Comparison of ENCODE assay signal across 20 mouse cellular contexts in genomic region chr14:47857731-47858556, GRCm38 (mm10).
DNase-seq lines count a peak whose midpoint lies in the region; ATAC-seq and TF ChIP-seq lines count a peak whose summit lies in the region.
"Had no signal": no experiment of that assay in that cellular context is flagged by ENCODE, and none has a peak within 500 bp of the region (broad histone marks: within the 10 kb centered on the region; RNA-seq: fewer than 3 reads in every experiment).

No protein-coding gene starts in this region.

- H3K27ac ChIP-seq in CH12.LX (ENCODE audit: insufficient read depth, low read depth): no peak overlapping the region
- H3K27ac ChIP-seq: hindbrain, embryonic 12.5 days; intestine, embryonic 15.5 days; layer of hippocampus, adult 2 months; left cerebral cortex, adult 2 months; liver, embryonic 15.5 days; midbrain, embryonic 10.5 days; neural tube, embryonic 12.5 days had no signal

- H3K4me3 ChIP-seq in CH12.LX (replicated peaks in 1 of 3; ENCODE audit: low read depth in 2 of 3, low read length in 2 of 3, poor library complexity in 1 of 3): no peak overlapping the region
- H3K4me3 ChIP-seq: hindbrain, embryonic 12.5 days; intestine, embryonic 15.5 days; layer of hippocampus, adult 2 months; left cerebral cortex, adult 2 months; liver, embryonic 15.5 days; midbrain, embryonic 10.5 days; neural tube, embryonic 12.5 days had no signal

- peak; percentile 49 for ATAC-seq in megakaryocyte, adult 5-6 weeks (ENCODE audit: poor library complexity, severe bottlenecking)
- ATAC-seq: activated CD4-positive, CD25-positive, alpha-beta regulatory T cell, adult 4 months; intestine, embryonic 15.5 days had no signal

- in situ Hi-C loops in CH12.LX (cut with MboI; ENCODE audit: low pct_ligation_motif_present, low pct_unique_long_range_greater_than_20kb, low sequenced_read_pairs): no loop called here

- dilution Hi-C loops in CH12.LX (cut with MboI; ENCODE audit: extremely low pct_ligation_motif_present, extremely low pct_unique_long_range_greater_than_20kb, low sequenced_read_pairs): no loop called here

- H3K4me2 ChIP-seq in CH12.LX (ENCODE audit: insufficient read depth, low read depth, poor library complexity, severe bottlenecking): no peak overlapping the region
- H3K4me2 ChIP-seq: hindbrain, embryonic 12.5 days; intestine, embryonic 15.5 days; liver, embryonic 15.5 days; neural tube, embryonic 12.5 days had no signal

- TF ChIP-seq RAD21 in CH12.LX (IDR thresholded peaks at IDR 0.05; ENCODE audit: low read depth, low read length): no peak

- TF ChIP-seq EP300 in CH12.LX (IDR thresholded peaks at IDR 0.05; ENCODE audit: low read length): no peak

- TF ChIP-seq POLR2A in CH12.LX (IDR thresholded peaks at IDR 0.05; ENCODE audit: low read depth, low read length): no peak

- peak; percentile 17 to 37 for DNase-seq in kidney, postnatal 4 days
- no peak for DNase-seq in kidney, adult 18-20 months
- peak; percentile 22 for DNase-seq in CH12.LX (ENCODE audit: extremely low read depth)
- peak; percentile 23 for DNase-seq in ES-CJ7 (ENCODE audit: low read depth, low spot score)
- no peak for DNase-seq in cerebellum, postnatal 10 days
- DNase-seq in urinary bladder, postnatal 25 days (ENCODE audit: low spot score): no peak
- DNase-seq: adrenal gland, postnatal 25 days; cerebellum, adult 8-10 months; gastrocnemius, postnatal 10 days; lung, postnatal 14 days; right cerebral cortex, postnatal 14 days had no signal

- peaks cover 1% of the 10 kb centered on the region for H3K9me3 ChIP-seq in CH12.LX (replicated peaks; ENCODE audit: low read length)
- H3K9me3 ChIP-seq: intestine, embryonic 15.5 days; liver, embryonic 15.5 days; midbrain, embryonic 10.5 days; neural tube, embryonic 12.5 days had no signal

- H3K27me3 ChIP-seq in CH12.LX (replicated peaks): no peaks in the 10 kb centered on the region
- H3K27me3 ChIP-seq: hindbrain, embryonic 12.5 days; intestine, embryonic 15.5 days; liver, embryonic 15.5 days; neural tube, embryonic 12.5 days had no signal

- H3K9ac ChIP-seq in CH12.LX (ENCODE audit: insufficient read depth, low read depth): no peak overlapping the region
- H3K9ac ChIP-seq: hindbrain, embryonic 12.5 days; intestine, embryonic 15.5 days; liver, embryonic 15.5 days; neural tube, embryonic 12.5 days had no signal

- H3K79me2 ChIP-seq in CH12.LX (replicated peaks; ENCODE audit: control insufficient read depth, extremely low read depth, insufficient read depth, poor library complexity, severe bottlenecking): no peaks in the 10 kb centered on the region

- H3K4me1 ChIP-seq in CH12.LX (ENCODE audit: control insufficient read depth in 1 of 2, insufficient read depth in 2 of 2): peaks cover 0 to 6% of the 10 kb centered on the region in 2 experiments; a peak in 2 of 4 replicates
- H3K4me1 ChIP-seq: hindbrain, embryonic 12.5 days; intestine, embryonic 15.5 days; liver, embryonic 15.5 days; neural tube, embryonic 12.5 days had no signal

- no peak for TF ChIP-seq CTCF in CH12.LX (conservative IDR thresholded peaks at IDR 0.05 in 1 of 2, IDR thresholded peaks at IDR 0.05 in 1 of 2; ENCODE audit: low read depth in 2 of 2, low read length in 2 of 2)

- H3K36me3 ChIP-seq in CH12.LX (replicated peaks in 1 of 2; ENCODE audit: control insufficient read depth in 1 of 2, insufficient read depth in 1 of 2, low read length in 1 of 2): no peaks in the 10 kb centered on the region
- H3K36me3 ChIP-seq: hindbrain, embryonic 12.5 days; intestine, embryonic 15.5 days; liver, embryonic 15.5 days; midbrain, embryonic 10.5 days; neural tube, embryonic 12.5 days had no signal

TF ChIP-seq in CH12.LX, 34 proteins besides CTCF, POLR2A, EP300 and RAD21:
- no peak for TF ChIP-seq TBP (conservative IDR thresholded peaks at IDR 0.05; ENCODE audit: low read depth, low read length)
- TF ChIP-seq MAX (IDR thresholded peaks at IDR 0.05; ENCODE audit: low read length): no peak

Comparison
In these comparisons a context has a peak if more than half of its experiments do, and no peak if none do; other contexts are left out.
1. DNase-seq: peak in kidney, postnatal 4 days (2 of 2), CH12.LX (single experiment) and ES-CJ7 (single experiment); none in kidney, adult 18-20 months (single experiment), cerebellum, postnatal 10 days (0 of 2) and urinary bladder, postnatal 25 days (single experiment).